Mouse (Mus musculus) G1E (cell line): ENCODE results near the gene Cd3eap. TPM values are rescaled to one million over a fixed set of nuclear protein-coding genes. Genes with fewer than 3 reads are reported as not detected.

Source experiments
- ATAC-seq: 2 replicates; pipeline ENCODE4 v1.8.0; 2016; ENCODE audit warnings: mild to moderate bottlenecking; ENCODE audit not compliant: insufficient number of reproducible peaks, poor library complexity, low FRiP score, severe bottlenecking; ENCODE audit errors: extremely low read depth
- DNase-seq: peaks from one replicate; pipeline ENCODE4 v3.0.0; 2012; ENCODE audit warnings: low spot score
- H3K27me3 ChIP-seq: 2 replicates; pipeline ENCODE4 v1.6.1; 2012; ENCODE audit warnings: mild to moderate bottlenecking, low read length, inconsistent platforms; ENCODE audit not compliant: insufficient read depth
- H3K36me3 ChIP-seq: replicated peaks from 2 replicates; pipeline ENCODE3; 2012; ENCODE audit warnings: mild to moderate bottlenecking, inconsistent platforms
- H3K4me1 ChIP-seq: 2 replicates; pipeline ENCODE4 v1.6.1; 2012; ENCODE audit warnings: low read depth, low read length, inconsistent platforms, mixed read lengths; ENCODE audit not compliant: insufficient read depth
- H3K4me3 ChIP-seq: 2 replicates; pipeline ENCODE4 v1.5.1; 2012; ENCODE audit warnings: low read depth, mild to moderate bottlenecking, inconsistent platforms, low read length, moderate library complexity, mixed read lengths
- H3K9me3 ChIP-seq: replicated peaks from 2 replicates; pipeline ENCODE4 v1.6.1; 2012; ENCODE audit warnings: inconsistent platforms
- CTCF ChIP-seq: IDR thresholded peaks from 2 replicates; pipeline ENCODE4 v1.5.1; 2012; ENCODE audit warnings: low read depth, low read length, inconsistent platforms, mixed read lengths
- GATA1 ChIP-seq: IDR thresholded peaks from 2 replicates; pipeline ENCODE4 v1.6.1; 2012; ENCODE audit warnings: borderline replicate concordance, low read length, inconsistent platforms, mixed read lengths
- GATA2 ChIP-seq: IDR thresholded peaks from 2 replicates; pipeline ENCODE4 v1.6.1; 2012; ENCODE audit warnings: low read depth, low read length, inconsistent platforms, borderline replicate concordance
- POLR2AphosphoS5 ChIP-seq: IDR thresholded peaks from 2 replicates; pipeline ENCODE4 v1.6.1; 2012; ENCODE audit warnings: low read depth, low read length, inconsistent platforms; ENCODE audit not compliant: insufficient replicate concordance
- TAL1 ChIP-seq: conservative IDR thresholded peaks from 2 replicates; pipeline ENCODE4 v1.6.1; 2012; ENCODE audit warnings: low read depth, low read length, inconsistent platforms, mixed read lengths
- polyA plus RNA-seq: library from polyadenylated mRNA; stranded (reverse); fragments of >175 nt; gene quantifications from 2 replicates; pipeline ENCODE4 v1.2.3, GENCODE M21; 2012
- total RNA-seq, 2 experiments: library from RNA; stranded (forward) in 1 of 2; stranded (reverse) in 1 of 2; fragments of 200-1000 nt in 1 of 2; fragments of >200 nt in 1 of 2; fragmentation: Nextera tagmentation in 1 of 2; gene quantifications; 2 replicates each; pipeline ENCODE4 v1.2.3; 2014 to 2017

Gene Cd3eap
- total and polyA plus RNA-seq, 3 experiments: 9.3 to 57.8 (median 22.3) TPM

DNA sequence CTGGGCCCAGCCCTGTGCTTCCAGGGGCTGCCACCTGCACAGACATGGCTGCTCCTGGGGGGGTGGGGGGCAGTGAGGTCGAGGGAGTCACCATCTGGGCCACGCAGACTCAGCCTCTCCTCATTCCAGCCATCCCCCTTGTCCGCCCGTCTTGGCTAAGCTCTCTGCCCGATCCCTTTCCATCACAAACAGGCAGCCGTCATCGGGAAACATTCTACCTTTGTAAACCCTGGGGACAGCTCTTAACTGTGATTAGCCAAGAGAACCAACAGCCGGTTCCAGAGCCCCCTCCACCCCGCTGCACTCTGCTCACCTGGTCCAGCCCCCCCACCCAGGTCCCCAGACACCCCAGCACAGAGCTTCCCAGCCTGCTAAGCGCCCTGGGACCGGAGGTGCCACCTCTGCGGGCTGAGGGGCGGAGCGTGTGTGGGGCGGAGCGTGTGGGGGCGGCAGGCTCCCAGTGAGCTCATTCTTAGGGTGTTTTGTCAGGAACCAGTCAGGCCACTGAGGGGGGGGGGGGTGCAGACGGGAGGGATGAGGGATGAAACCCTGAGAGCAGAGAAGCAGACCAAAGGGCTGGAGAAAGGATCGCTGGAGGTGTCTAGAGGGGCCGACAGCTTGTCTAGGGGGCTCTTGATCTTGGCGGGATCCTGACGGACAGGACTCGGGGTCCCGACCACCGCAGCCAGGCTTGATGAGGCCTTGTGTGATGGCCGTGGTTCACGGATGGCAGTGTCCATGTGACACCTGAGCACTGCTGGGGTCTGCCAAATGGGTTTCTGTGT, 40.4 kb upstream of the Cd3eap start:
- no peak for ATAC-seq
- Histone ChIP-seq H3K4me1 (peaks cover 32% of the 10 kb centered on the region), H3K4me3 (no peak overlapping the region; the same call in 1 of the 2 replicates), H3K36me3 (peaks cover 22% of the 10 kb centered on the region), H3K27me3 (peaks cover 18% of the 10 kb centered on the region), H3K9me3 (peaks cover 5% of the 10 kb centered on the region)
- TF ChIP-seq CTCF (no peak), GATA2 (no peak), TAL1 (no peak), GATA1 (no peak), POLR2AphosphoS5 (no peak)
- peak; percentile 56 for DNase-seq

- no peaks in the 10 kb centered on the region for H3K9me3 ChIP-seq
- DNase-seq (no peak), ATAC-seq (no peak)
- no peak overlapping the region for H3K4me3 ChIP-seq
- no peak for TF ChIP-seq GATA1
- no peak for TF ChIP-seq TAL1
- no peak for TF ChIP-seq GATA2
- no peak for TF ChIP-seq POLR2AphosphoS5
- TF ChIP-seq CTCF: no peak
- peaks cover 6% of the 10 kb centered on the region for H3K4me1 ChIP-seq
- no peaks in the 10 kb centered on the region; the same call in 1 of the 2 replicates for H3K27me3 ChIP-seq
- peaks cover 74% of the 10 kb centered on the region for H3K36me3 ChIP-seq
These were observed 35.2 kb upstream of the Cd3eap start for GRCm38 (mm10) chr7:19394484-19394883.

DNA sequence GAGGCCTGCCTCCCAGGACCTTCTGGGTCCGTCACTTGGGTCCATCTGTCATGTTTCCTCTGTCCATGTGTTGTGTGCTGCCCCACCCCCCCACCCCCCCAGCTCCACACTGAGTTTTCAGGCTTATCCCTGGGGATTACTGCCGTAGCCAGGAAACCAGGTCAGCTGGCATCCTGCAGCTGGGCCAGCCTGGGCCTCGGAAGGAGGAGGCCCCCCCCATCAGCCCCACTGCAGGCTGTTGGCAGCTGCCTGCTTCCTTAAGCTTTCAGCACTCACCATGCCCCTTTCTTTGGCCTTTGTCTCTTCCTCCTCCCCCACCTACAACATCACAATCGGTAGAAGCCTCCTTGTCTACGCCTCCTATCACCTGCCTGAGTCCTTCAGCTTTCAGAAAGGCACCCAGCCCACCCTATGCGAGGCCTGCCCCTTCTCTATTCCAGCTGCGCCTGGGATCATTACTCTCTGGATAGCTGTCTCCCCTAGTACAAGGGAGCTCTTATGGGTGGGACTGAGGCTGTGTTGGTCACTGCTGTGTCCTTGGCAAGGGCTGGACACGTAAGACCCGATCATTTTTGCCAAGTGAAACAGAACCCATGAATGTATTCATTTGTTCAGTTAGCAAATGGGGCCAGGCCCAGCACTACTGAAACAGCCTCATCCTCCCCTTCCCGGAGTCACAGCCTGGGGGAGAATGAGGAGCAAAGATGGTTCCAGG, 29.6 kb upstream of the Cd3eap start:
- DNase-seq (no peak), ATAC-seq (no peak)
- Histone ChIP-seq H3K9me3 (no peaks in the 10 kb centered on the region), H3K4me1 (peaks cover 14% of the 10 kb centered on the region), H3K27me3 (no peaks in the 10 kb centered on the region), H3K36me3 (peaks cover 99% of the 10 kb centered on the region), H3K4me3 (no peak overlapping the region)
- TF ChIP-seq POLR2AphosphoS5: no peak
- TF ChIP-seq TAL1: no peak
- no peak for TF ChIP-seq CTCF
- no peak for TF ChIP-seq GATA1

GRCm38 (mm10) chr7:19383708-19384107, 24.4 kb upstream of the Cd3eap start:
- no peak overlapping the region; the same call in 1 of the 2 replicates for H3K4me3 ChIP-seq
- peaks cover 59% of the 10 kb centered on the region for H3K36me3 ChIP-seq
- peaks cover 32% of the 10 kb centered on the region for H3K4me1 ChIP-seq
- no peaks in the 10 kb centered on the region for H3K27me3 ChIP-seq
- TF ChIP-seq POLR2AphosphoS5: no peak
- TF ChIP-seq GATA2: no peak
- no peak for TF ChIP-seq GATA1
- TF ChIP-seq TAL1: no peak
- no peak for TF ChIP-seq CTCF
- no peaks in the 10 kb centered on the region for H3K9me3 ChIP-seq
- DNase-seq (no peak), ATAC-seq (no peak)

GRCm38 (mm10) chr7:19382166-19382541, 22.9 kb upstream of the Cd3eap start:
- ATAC-seq (no peak), DNase-seq (peak; percentile 41)
- Histone ChIP-seq H3K9me3 (no peaks in the 10 kb centered on the region), H3K4me1 (peaks cover 31% of the 10 kb centered on the region), H3K4me3 (peak overlapping the region; percentile 96), H3K36me3 (peaks cover 55% of the 10 kb centered on the region), H3K27me3 (no peaks in the 10 kb centered on the region)
- TF ChIP-seq TAL1 (no peak), CTCF (no peak), POLR2AphosphoS5 (no peak), GATA2 (no peak), GATA1 (no peak)

- peak within 1 kb of the TSS; percentile 96 for H3K4me3 ChIP-seq
- TF ChIP-seq GATA2 (no peak), TAL1 (no peak), GATA1 (no peak), POLR2AphosphoS5 (no peak), CTCF (no peak)
- no peaks in the 10 kb centered on the region for H3K27me3 ChIP-seq
- DNase-seq (peak; percentile 98), ATAC-seq (peak; percentile 100)
- H3K36me3 ChIP-seq: peaks cover 54% of the 10 kb centered on the region
- peaks cover 25% of the 10 kb centered on the region for H3K4me1 ChIP-seq
- H3K9me3 ChIP-seq: no peaks in the 10 kb centered on the region
These were observed 22.3 kb upstream of the Cd3eap start, which contains the start of gene Ercc2 for GRCm38 (mm10) chr7:19381377-19382165. Ercc2 (plus strand) TSS chr7:19382010.
